Mouse (Mus musculus) gastrocnemius, postnatal 14 days (tissue): ENCODE data around the gene Slc9a5. TPM values are rescaled to one million over a fixed set of nuclear protein-coding genes. Genes with fewer than 3 reads are reported as not detected.

Experiments
- DNase-seq: peaks from one replicate; pipeline ENCODE4 v3.0.0; 2021; ENCODE audit warnings: mixed read lengths
- intact Hi-C: fragments of 180-260 bp; cut with DNase I; formaldehyde crosslinking; loops from one replicate; pipeline ENCODE4 v1.15.1; 2025; ENCODE audit warnings: low total_unique reads
- long read RNA-seq, 2 experiments: library from polyadenylated mRNA; stranded (forward); transcript quantifications; one replicate each; pipeline ENCODE4 v2.0.0; 2021
- total RNA-seq, 2 experiments: library from RNA; stranded (reverse); gene quantifications; 2 replicates each; pipeline ENCODE4 v1.2.3; 2021

Slc9a5 gene
- total RNA-seq, result 1 to 10 TPM in 1 of 2 experiments, under 1 TPM in 1; 0.84 to 1.0 TPM
- long read RNA-seq, experiment 1, result 0 reads
- long read RNA-seq, experiment 2, result 0 reads

DNA sequence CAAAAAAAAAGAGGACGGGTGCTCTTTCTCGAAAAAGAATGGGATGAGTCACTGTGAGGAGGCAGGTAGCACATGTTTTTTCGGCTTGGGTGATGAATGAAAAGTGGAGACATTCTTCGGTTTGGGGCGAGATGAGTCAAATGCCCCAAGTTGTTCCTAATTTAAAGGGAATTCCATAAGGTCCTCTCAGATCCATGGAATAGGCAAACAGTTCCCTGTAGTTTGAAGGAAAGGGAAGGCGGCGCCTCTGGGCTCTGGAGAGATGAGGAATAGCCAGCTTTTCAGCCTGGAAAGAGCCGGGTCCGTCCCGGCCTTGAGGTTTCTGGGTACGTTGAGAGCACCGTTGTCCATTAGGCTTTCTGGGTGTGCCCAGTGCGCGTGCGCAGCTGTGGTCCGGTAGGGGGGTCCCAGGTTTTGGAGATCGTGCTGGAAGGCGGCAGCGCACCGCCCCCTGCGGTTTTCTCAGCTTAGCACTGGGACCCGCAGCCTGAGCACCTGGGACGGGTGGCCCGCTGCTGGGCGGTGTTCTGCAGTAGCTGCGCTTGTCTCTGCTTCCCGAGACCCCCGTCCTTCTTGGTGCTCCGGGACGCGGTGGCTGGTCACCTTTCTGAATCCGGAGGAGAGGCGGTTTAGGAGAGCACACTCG is at the start of gene Slc9a5:
Gene Slc9a5, plus strand, starts transcription at position 394 of the 646 bp plus-strand sequence.
- no peak for DNase-seq
- intact Hi-C loops, result no loop called here

- no peak for DNase-seq
- intact Hi-C loops, result no loop called here
These were observed 48.7 kb upstream of the Slc9a5 start for GRCm38 (mm10) chr8:105299962-105300361.

GRCm38 (mm10) chr8:105303396-105303795 is 45.2 kb upstream of the Slc9a5 start:
- intact Hi-C loops, result no loop called here
- no peak for DNase-seq

DNA sequence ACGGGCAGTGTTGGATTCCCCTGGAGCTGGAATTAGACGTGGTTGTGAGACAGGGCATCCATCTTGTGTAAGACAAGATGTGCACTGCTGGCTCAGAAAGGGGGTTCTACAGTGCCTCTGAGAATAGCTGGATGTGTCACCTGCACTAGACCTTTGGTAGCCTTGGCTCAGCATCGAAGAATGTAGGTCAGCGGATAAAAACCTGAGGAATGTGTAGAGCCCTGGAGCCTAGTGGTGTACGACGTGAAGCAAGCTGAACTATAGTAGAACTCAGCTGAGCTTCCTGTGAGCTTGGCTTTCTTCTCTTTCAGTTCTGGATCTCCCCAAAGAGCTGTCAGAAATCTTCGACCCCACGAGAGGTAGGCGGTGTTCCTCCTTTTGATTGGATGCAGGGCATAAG is 44.8 kb upstream of the Slc9a5 start:
- DNase-seq, result no peak
- intact Hi-C loops, result no loop called here

DNA sequence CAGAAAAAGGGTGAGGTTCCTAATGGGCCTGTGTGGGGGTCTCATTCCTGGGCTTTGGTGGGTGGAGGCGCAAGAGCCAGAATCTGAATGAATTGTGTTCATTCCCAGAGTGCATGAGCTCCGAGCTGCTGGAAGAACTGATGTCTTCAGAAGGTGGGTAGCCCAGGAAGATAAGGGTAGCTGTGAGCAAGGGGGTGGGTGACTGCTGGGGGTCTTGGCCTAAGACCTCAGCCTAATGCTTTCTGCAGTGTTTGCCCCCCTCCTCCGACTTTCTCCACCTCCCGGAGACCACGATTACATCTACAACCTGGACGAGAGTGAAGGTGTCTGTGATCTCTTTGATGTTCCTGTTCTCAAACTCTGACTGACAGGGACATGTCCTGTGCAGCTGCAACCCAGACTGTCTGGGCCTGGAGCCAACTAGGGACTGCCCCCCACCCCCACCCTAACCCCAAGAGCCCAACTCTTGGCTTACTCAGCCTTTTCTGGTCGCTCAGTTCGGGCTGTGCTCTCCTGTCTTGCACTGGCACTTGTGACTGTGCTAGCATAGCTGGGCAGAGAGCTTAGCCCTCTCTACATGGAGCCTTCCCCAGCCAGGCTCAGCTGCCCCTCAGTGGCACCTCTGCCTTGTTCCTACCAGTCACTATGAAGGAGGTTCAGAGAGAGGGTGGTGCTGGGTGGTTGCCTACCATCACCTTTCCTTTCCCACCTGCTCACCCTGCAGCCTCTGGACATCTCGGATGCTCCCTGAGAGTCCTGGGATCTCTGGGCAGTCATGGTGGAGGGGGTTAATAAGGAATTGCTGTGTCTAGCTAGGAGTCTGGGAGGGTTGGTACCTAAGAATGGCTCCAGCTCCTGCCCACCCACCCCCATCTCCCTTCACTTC is 44.1 kb upstream of the Slc9a5 start:
- intact Hi-C loops, result no loop called here
- no peak for DNase-seq

DNA sequence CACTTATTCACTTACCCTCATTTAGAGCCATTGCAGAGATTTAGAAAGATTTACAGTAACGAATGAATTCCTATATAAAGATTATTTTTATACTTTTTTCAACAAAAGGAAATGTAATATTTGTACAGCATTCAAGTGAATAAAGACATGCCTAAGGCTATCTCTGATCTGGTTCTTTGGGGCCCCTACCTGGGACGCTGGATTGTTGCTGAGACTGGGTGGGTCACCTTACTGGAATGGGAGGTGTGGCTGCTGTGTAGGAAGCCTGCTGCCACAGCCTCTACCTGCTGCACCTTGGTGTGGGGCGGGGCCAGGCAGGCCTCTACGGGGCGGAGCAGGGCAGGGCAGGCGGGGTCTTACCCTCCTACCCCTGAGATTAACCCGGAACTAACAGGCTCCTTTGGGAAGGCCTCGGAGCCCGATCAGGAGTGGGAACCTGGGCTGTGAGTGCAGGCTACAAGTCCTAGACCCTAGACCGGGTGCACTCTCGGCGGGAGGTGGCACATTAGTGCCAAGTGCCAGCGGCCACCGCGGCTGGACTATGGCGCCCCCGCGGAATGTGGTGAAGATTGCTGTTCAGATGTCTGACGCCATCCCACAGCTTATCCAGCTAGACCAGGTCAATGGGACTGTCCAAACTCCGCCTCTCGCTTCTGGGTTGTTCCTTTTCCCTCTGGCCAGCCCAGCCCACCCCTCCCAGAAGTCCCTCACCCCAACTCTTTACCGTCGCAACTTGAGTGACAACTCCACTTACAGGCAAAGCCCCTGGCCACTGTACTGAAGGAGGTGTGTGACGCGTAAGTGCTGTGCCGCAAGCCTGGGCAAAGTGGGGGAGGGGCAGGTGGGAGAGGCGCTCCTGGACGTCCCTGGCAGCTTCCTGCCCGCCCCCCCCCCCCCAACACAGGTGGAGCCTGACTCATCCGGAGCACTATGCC is 43.2 kb upstream of the Slc9a5 start, which contains the start of gene Elmo3:
Gene Elmo3, plus strand, starts transcription at position 391 of the 935 bp plus-strand sequence.
- DNase-seq, result no peak
- intact Hi-C loops, result no loop called here

DNA sequence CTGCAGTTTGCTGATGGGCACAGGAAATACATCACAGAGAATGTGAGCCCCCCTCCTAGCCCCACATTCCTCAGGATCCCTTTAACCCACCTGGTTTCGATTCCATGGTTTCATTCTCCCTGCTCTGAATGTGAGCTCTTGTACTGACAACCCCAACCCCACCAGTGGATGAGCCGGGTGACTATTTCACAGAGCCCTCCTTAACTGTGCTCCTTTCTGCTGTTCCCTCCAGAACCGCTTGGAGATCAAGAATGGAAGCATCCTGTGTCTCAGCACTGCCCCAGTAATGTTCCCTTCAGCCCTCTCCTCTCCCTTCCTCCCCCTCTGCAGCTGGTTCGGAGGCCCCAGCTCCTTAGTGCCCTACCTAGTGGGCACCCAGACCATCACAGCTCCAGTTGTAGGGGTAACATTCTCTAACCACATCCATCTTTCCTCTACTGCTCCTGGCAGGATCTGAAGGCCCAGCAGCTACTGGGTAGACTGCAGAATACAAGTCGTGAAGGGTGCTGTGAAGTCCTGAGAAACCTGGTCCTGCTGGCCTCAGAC is 42.4 kb upstream of the Slc9a5 start:
- DNase-seq, result no peak
- intact Hi-C loops, result no loop called here

GRCm38 (mm10) chr8:105307670-105308069 is 41.0 kb upstream of the Slc9a5 start:
- no peak for DNase-seq
- intact Hi-C loops, result no loop called here

GRCm38 (mm10) chr8:105308428-105308827 is 40.2 kb upstream of the Slc9a5 start:
- intact Hi-C loops, result no loop called here
- DNase-seq, result no peak

DNA sequence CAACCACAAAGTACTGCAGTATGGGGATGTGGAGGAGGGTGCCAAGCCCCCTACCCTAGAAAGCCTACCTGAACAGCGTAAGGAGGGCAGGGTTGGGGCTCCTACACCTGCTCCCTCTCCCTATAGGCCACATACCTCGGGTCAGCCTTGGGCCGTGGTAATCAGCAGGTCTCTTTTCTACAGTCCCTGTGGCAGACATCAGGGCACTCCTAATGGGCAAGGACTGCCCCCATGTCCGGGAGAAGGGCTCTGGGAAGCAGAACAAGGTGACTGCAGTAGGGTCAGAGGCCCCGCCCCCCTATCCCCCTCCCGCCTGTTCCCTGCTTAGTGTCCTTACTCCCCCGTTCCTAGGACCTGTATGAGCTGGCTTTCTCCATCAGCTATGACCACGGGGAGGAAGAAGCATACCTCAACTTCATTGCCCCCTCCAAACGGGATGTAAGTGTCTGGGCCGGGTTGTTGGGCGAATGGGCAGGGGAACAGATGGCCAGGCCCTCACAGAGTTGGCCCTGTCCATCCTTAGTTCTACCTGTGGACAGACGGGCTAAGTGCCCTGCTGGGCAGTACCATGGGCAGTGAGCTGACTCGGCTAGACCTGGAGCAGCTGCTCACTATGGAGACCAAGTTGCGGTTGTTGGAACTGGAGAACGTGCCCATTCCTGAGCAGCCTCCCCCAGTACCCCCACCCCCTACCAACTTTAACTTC is 39.3 kb upstream of the Slc9a5 start:
- intact Hi-C loops, result no loop called here
- no peak for DNase-seq

GRCm38 (mm10) chr8:105310118-105310517 is 38.5 kb upstream of the Slc9a5 start:
- DNase-seq, result no peak
- intact Hi-C loops, result no loop called here

DNA sequence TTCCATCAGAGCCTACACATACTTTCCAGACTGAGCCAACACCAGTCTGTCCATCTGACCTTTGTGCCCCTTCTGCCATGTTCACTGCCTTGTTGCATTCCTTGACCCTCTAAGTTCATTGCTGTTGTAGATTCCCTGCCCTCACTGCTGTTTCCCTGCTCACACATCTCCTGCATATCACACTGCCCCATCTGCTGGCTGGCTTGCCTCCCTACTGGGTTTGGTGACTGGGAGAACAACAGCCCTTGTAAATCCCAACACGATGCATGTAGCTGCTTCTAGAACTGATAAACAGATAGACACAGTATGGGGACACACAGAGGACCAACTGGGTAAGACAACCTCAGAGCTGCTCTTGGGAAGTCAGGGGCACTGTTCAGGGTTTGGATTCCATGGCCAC is 36.9 kb upstream of the Slc9a5 start:
- intact Hi-C loops, result no loop called here
- no peak for DNase-seq

- DNase-seq, result no peak
- intact Hi-C loops, result no loop called here
These were observed 35.7 kb upstream of the Slc9a5 start for GRCm38 (mm10) chr8:105312891-105313481.

DNA sequence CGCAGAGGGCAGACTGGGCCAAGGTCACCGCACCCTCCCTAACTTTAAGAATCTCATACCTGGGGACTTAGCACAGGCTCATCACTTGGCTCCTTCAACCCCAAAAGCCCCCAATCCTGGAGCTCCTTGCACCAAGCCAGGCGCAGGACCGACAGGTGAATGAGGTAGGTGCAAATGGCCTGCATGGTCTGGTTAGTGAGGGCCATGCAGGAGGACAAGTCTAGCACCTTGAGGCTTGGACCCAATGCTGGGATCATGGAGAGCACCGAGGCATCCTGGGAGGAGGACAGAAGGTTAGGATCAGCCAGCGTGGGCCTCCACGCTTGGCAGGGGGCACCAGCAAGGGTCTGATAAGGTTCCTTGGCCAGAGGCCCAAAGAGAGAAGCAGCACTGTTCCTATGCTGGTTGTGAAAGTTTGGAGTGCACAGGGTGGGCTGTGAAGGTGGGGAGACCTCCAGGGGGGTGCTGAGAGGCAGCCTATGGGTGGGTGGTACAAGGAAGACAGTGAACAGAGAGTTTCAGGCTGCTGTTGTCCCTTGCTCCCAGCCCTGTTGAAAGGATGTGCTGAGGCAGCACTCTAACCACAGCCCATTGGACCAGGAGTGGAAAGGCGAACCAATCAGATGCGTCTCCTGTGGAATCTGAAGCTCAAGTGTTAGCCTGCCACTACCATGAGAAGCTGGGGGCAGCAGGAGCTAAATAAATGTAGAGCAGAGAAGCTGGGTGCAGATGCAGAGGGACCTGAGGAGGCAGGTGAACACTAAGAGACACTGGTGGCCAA is 34.8 kb upstream of the Slc9a5 start:
- no peak for DNase-seq
- intact Hi-C loops, result no loop called here

DNA sequence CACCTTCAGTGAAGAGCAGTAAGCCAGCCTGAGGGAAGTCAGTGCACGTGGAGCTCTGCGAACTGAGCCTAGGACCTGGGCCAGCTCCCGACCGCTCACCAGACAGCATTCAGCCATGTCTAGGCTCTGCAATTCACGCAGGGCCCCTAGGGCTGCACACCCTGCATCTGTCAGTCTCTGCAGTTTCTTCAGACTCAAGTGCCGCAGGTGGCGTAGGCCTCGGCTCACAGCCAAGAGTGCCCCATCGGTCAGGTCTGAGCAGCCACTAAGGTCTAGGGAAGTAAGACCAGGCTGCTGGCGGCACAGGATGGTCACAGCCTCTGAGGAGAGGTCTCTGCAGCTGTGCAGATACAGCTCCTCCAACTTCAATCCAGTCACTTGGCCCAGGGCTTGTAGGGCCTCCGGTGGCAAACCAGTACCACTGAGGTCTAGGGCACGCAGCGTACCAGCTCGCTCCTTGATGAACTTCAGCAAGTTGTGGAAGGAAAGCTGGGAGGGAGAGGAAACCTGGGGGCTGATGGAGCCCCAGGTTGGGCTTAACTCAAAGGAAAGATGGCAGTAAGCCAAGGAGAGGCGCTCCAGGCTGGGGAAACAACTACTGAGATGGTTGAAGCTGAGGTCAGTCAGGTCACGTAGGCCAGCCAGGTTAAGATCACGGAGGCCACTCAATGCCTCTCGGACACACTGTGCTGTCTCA is 33.4 kb upstream of the Slc9a5 start:
- intact Hi-C loops, result no loop called here
- DNase-seq, result no peak

DNA sequence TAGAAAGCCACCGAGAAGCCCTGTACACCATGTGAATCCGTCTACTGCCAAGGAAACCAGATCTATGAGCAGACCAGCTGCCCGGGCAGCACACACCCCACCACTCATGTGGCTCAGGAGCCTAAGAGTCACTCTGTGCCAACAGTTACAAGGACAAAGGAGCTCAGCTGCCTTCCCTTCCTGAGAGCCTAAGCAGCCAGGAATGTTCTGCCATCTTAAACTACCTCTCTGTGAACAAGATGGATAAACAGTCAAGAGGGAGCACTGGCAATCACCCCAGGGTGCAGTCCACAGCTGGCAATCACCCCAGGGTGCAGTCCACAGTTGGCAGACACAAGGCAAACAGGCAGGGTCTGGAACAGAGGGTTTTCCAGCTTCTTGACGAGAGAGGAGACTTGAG is 30.7 kb upstream of the Slc9a5 start:
- no peak for DNase-seq
- intact Hi-C loops, result no loop called here

GRCm38 (mm10) chr8:105318662-105319190 is 29.9 kb upstream of the Slc9a5 start:
- no peak for DNase-seq
- intact Hi-C loops, result no loop called here
